Comparison of ENCODE assay signal across 8 mouse cellular contexts in the genomic region with DNA sequence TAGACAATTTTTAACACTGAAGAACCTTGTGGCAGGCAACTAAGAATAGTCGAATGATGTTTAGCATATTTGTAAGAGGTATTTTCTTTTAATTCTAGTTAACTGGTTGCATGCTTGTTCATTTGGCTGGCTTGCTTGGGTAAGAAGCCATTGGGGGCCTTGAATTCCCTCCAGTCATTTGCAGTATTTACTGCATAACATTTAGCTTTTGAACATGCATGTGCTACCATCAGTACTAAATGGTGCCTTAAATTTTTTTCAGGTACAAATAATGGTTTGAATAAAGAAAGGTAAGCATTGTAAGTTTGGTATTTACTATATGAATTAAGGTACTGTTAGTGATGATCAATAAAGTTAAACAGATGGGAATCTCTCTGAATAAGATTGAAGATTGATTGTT. TPM values are rescaled to one million over a fixed set of nuclear protein-coding genes. Genes with fewer than 3 reads are reported as not detected.
DNase-seq lines count a peak whose midpoint lies in the region; ATAC-seq lines count a peak whose summit lies in the region.

No protein-coding gene starts in this region.

- 0% methylated on average over 1 of the region's 1 CpGs for WGBS in kidney, embryonic 16.5 days
- WGBS in intestine, embryonic 14.5 days, result 0% methylated on average over 1 of the region's 1 CpGs
- 4% methylated on average over 1 of the region's 1 CpGs for WGBS in neural tube, embryonic 12.5 days

- H3K27ac ChIP-seq in kidney, embryonic 16.5 days (ENCODE audit: low read length), result peak overlapping the region; percentile 94
- peak overlapping the region; percentile 89 for H3K27ac ChIP-seq in intestine, embryonic 14.5 days (ENCODE audit: low read depth)
- H3K27ac ChIP-seq in neural tube, embryonic 12.5 days, result no peak overlapping the region

- H3K4me1 ChIP-seq in kidney, embryonic 16.5 days (ENCODE audit: insufficient read depth, low read length), result peaks cover 21% of the 10 kb centered on the region
- peaks cover 9% of the 10 kb centered on the region for H3K4me1 ChIP-seq in intestine, embryonic 14.5 days (replicated peaks; ENCODE audit: control insufficient read depth, insufficient read depth, low read length)
- peaks cover 18% of the 10 kb centered on the region for H3K4me1 ChIP-seq in neural tube, embryonic 12.5 days

- no peak for ATAC-seq in kidney, embryonic 16.5 days (ENCODE audit: low FRiP score, low TSS enrichment)
- ATAC-seq in intestine, embryonic 14.5 days (replicated peaks; ENCODE audit: low FRiP score, low TSS enrichment, low read depth), result no peak
- ATAC-seq in neural tube, embryonic 12.5 days (ENCODE audit: low FRiP score, low read depth), result no peak

- peak overlapping the region; percentile 99 for H3K9ac ChIP-seq in kidney, embryonic 16.5 days (replicated peaks; ENCODE audit: low read length)
- peak overlapping the region; percentile 96 for H3K9ac ChIP-seq in intestine, embryonic 14.5 days (ENCODE audit: low read length)
- H3K9ac ChIP-seq in neural tube, embryonic 12.5 days, result peak overlapping the region; percentile 83

- peak overlapping the region; percentile 92 for H3K4me3 ChIP-seq in kidney, embryonic 16.5 days (ENCODE audit: low read length)
- H3K4me3 ChIP-seq in intestine, embryonic 14.5 days (ENCODE audit: low read depth, low read length), result peak overlapping the region; percentile 93
- H3K4me3 ChIP-seq in neural tube, embryonic 12.5 days, result peak overlapping the region; percentile 83

- no peaks in the 10 kb centered on the region for H3K27me3 ChIP-seq in kidney, embryonic 16.5 days (ENCODE audit: insufficient read depth, low read length)
- H3K27me3 ChIP-seq in intestine, embryonic 14.5 days (replicated peaks; ENCODE audit: control insufficient read depth, insufficient read depth, low read length), result no peaks in the 10 kb centered on the region
- no peaks in the 10 kb centered on the region for H3K27me3 ChIP-seq in neural tube, embryonic 12.5 days (replicated peaks)

- intact Hi-C loops in left cerebral cortex, postnatal 25 days (cut with DNase I), result loop anchor here (10.0 kb wide), 1 partner anchor 292 kb away; no protein-coding TSS in a partner anchor
- intact Hi-C loops in left cerebral cortex, postnatal 14 days (cut with DNase I), result loop anchor here (5.0 to 10.0 kb wide), 2 partner anchors 35 to 292 kb away; partner anchors contain the start of genes Cenpl and Dars2

- peaks cover 36% of the 10 kb centered on the region for H3K36me3 ChIP-seq in kidney, embryonic 16.5 days (ENCODE audit: insufficient read depth, low read length)
- H3K36me3 ChIP-seq in intestine, embryonic 14.5 days (ENCODE audit: control insufficient read depth, insufficient read depth, low read length), result peaks cover 43% of the 10 kb centered on the region
- H3K36me3 ChIP-seq in neural tube, embryonic 12.5 days, result peaks cover 35% of the 10 kb centered on the region

- no peak for DNase-seq in kidney, postnatal 14 days
- peak; percentile 39 for DNase-seq in embryo, embryonic 9.5 days (ENCODE audit: extremely low spot score)
- DNase-seq in intestine, embryonic 14.5 days (ENCODE audit: low spot score), result no peak
- DNase-seq in left cerebral cortex, postnatal 25 days (ENCODE audit: low spot score in 2 of 2), result no peak
- DNase-seq in cerebellum, postnatal 36 days, result no peak
- no peak for DNase-seq in left cerebral cortex, postnatal 14 days (ENCODE audit: low spot score in 2 of 2)

- H3K4me2 ChIP-seq in kidney, embryonic 16.5 days (replicated peaks; ENCODE audit: low read depth, low read length), result peak overlapping the region; percentile 91
- peak overlapping the region; percentile 64 for H3K4me2 ChIP-seq in intestine, embryonic 14.5 days (ENCODE audit: low read length)
- H3K4me2 ChIP-seq in neural tube, embryonic 12.5 days (replicated peaks), result peak overlapping the region; percentile 72

- H3K9me3 ChIP-seq in kidney, embryonic 16.5 days (ENCODE audit: low read length), result no peaks in the 10 kb centered on the region
- H3K9me3 ChIP-seq in intestine, embryonic 14.5 days (ENCODE audit: control insufficient read depth, low read length), result no peaks in the 10 kb centered on the region
- H3K9me3 ChIP-seq in neural tube, embryonic 12.5 days, result no peaks in the 10 kb centered on the region

RNA-seq across cellular contexts. Expression of gene Zbtb37, which starts 2.4 kb away (rescaled TPM):
- polyA plus RNA-seq in kidney, embryonic 16.5 days (2015; fragmentation: Nextera tagmentation; extraction: Ambion mirVana), result 7.8 and 8.8 TPM in 2 replicates
- polyA plus RNA-seq in intestine, embryonic 14.5 days (2014; fragmentation: Nextera tagmentation; extraction: Ambion mirVana), result 6.6 and 8.1 TPM in 2 replicates
- polyA plus RNA-seq in neural tube, embryonic 12.5 days (2016; fragmentation: Nextera tagmentation; extraction: Ambion mirVana), result 8.7 and 10.3 TPM in 2 replicates
- 10 to 100 TPM; 17.6 to 18.2 TPM for total RNA-seq in left cerebral cortex, postnatal 25 days (2021)
- 10 to 100 TPM; 11.4 to 14.9 TPM for total RNA-seq in left cerebral cortex, postnatal 14 days (2021)

RNA-seq across cellular contexts. Expression of gene Dars2, which starts 33.4 kb away (rescaled TPM):
- 37.8 and 40.2 TPM in 2 replicates for polyA plus RNA-seq in kidney, embryonic 16.5 days (2015; fragmentation: Nextera tagmentation; extraction: Ambion mirVana)
- polyA plus RNA-seq in intestine, embryonic 14.5 days (2014; fragmentation: Nextera tagmentation; extraction: Ambion mirVana), result 44.0 and 44.8 TPM in 2 replicates
- 35.2 and 39.5 TPM in 2 replicates for polyA plus RNA-seq in neural tube, embryonic 12.5 days (2016; fragmentation: Nextera tagmentation; extraction: Ambion mirVana)
- total RNA-seq in left cerebral cortex, postnatal 25 days (2021), result 10 to 100 TPM; 23.4 to 26.1 TPM
- total RNA-seq in left cerebral cortex, postnatal 14 days (2021), result 10 to 100 TPM; 22.4 to 24.0 TPM

RNA-seq across cellular contexts. Expression of gene Cenpl, which starts 33.5 kb away (rescaled TPM):
- polyA plus RNA-seq in kidney, embryonic 16.5 days (2015; fragmentation: Nextera tagmentation; extraction: Ambion mirVana), result 29.9 and 32.8 TPM in 2 replicates
- 28.9 and 29.5 TPM in 2 replicates for polyA plus RNA-seq in intestine, embryonic 14.5 days (2014; fragmentation: Nextera tagmentation; extraction: Ambion mirVana)
- 23.0 and 23.7 TPM in 2 replicates for polyA plus RNA-seq in neural tube, embryonic 12.5 days (2016; fragmentation: Nextera tagmentation; extraction: Ambion mirVana)
- 1 to 10 TPM; 1.2 to 1.8 TPM for total RNA-seq in left cerebral cortex, postnatal 25 days (2021)
- 1 to 10 TPM; 1.6 to 1.8 TPM for total RNA-seq in left cerebral cortex, postnatal 14 days (2021)

RNA-seq across cellular contexts. Expression of gene Serpinc1, which starts 58.6 kb away (rescaled TPM):
- 2.5 TPM in 2 replicates for polyA plus RNA-seq in kidney, embryonic 16.5 days (2015; fragmentation: Nextera tagmentation; extraction: Ambion mirVana)
- 1.9 and 2.0 TPM in 2 replicates for polyA plus RNA-seq in intestine, embryonic 14.5 days (2014; fragmentation: Nextera tagmentation; extraction: Ambion mirVana)
- 2.4 and 2.5 TPM in 2 replicates for polyA plus RNA-seq in neural tube, embryonic 12.5 days (2016; fragmentation: Nextera tagmentation; extraction: Ambion mirVana)
- total RNA-seq in left cerebral cortex, postnatal 25 days (2021), result under 1 TPM; 0.27 to 0.57 TPM
- total RNA-seq in left cerebral cortex, postnatal 14 days (2021), result under 1 TPM; 0.29 to 0.53 TPM
